Mouse (Mus musculus) ES-Bruce4 (cell line): ENCODE data around the gene Syt1. TPM values are rescaled to one million over a fixed set of nuclear protein-coding genes. Genes with fewer than 3 reads are reported as not detected.

ENCODE experiments used
- H3K27ac ChIP-seq: 2 replicates; pipeline ENCODE4 v1.5.1; 2012; ENCODE audit warnings: low read length, inconsistent platforms; ENCODE audit not compliant: insufficient read depth
- H3K27me3 ChIP-seq: 2 replicates; pipeline ENCODE4 v1.6.1; 2012; ENCODE audit warnings: mild to moderate bottlenecking, low read length, inconsistent platforms; ENCODE audit not compliant: control insufficient read depth, poor library complexity, insufficient read depth, severe bottlenecking
- H3K36me3 ChIP-seq: 2 replicates; pipeline ENCODE4 v1.6.1; 2012; ENCODE audit warnings: inconsistent platforms, mild to moderate bottlenecking, low read length, moderate library complexity; ENCODE audit not compliant: control insufficient read depth, poor library complexity, insufficient read depth, severe bottlenecking
- H3K4me1 ChIP-seq: one replicate; pipeline ENCODE4 v1.8.1; 2011; ENCODE audit warnings: low read length; ENCODE audit not compliant: control insufficient read depth, insufficient read depth
- H3K4me3 ChIP-seq: 2 replicates; pipeline ENCODE4 v1.5.1; 2011; ENCODE audit warnings: low read depth, mild to moderate bottlenecking, low read length
- H3K9ac ChIP-seq: 2 replicates; pipeline ENCODE4 v1.6.1; 2012; ENCODE audit warnings: low read depth, mild to moderate bottlenecking, inconsistent platforms; ENCODE audit not compliant: poor library complexity, severe bottlenecking
- H3K9me3 ChIP-seq: replicated peaks from 2 replicates; pipeline ENCODE4 v1.6.1; 2012; ENCODE audit warnings: mild to moderate bottlenecking, low read length, inconsistent platforms; ENCODE audit not compliant: control insufficient read depth, poor library complexity, insufficient read depth, severe bottlenecking
- CTCF ChIP-seq: IDR thresholded peaks from one replicate; pipeline ENCODE4 v1.8.1; 2011; ENCODE audit warnings: low read depth, low read length
- EP300 ChIP-seq: IDR thresholded peaks from 2 replicates; pipeline ENCODE4 v1.6.1; 2011; ENCODE audit warnings: low read depth, low read length; ENCODE audit not compliant: insufficient read depth
- POLR2A ChIP-seq: IDR thresholded peaks from one replicate; pipeline ENCODE4 v1.8.1; 2011; ENCODE audit warnings: low read length; ENCODE audit not compliant: insufficient read depth
- polyA plus RNA-seq: library from polyadenylated mRNA; stranded (reverse); fragments of >200 nt; gene quantifications from 2 replicates; pipeline ENCODE4 v1.2.4, GENCODE M21; 2011; ENCODE audit warnings: low read depth; ENCODE audit not compliant: missing spikeins, insufficient read depth, insufficient read length

Syt1 gene
- 0.72 and 1.4 TPM in 2 replicates for polyA plus RNA-seq

GRCm38 (mm10) chr10:109010241-109011193 lies at the start of gene Syt1:
Syt1 (minus strand) TSS chr10:109010982.
- Histone ChIP-seq H3K36me3 (no peaks in the 10 kb centered on the region), H3K27me3 (no peaks in the 10 kb centered on the region; the same call in 1 of the 2 replicates), H3K9ac (no peak within 1 kb of the TSS), H3K4me3 (peak within 1 kb of the TSS; percentile 66), H3K27ac (no peak within 1 kb of the TSS), H3K4me1 (no peaks in the 10 kb centered on the region), H3K9me3 (no peaks in the 10 kb centered on the region)
- TF ChIP-seq CTCF: no peak
- no peak for TF ChIP-seq POLR2A
- no peak for TF ChIP-seq EP300

GRCm38 (mm10) chr10:109056500-109056899 lies 45.7 kb upstream of the Syt1 start:
- Histone ChIP-seq H3K4me3 (no peak overlapping the region), H3K9me3 (no peaks in the 10 kb centered on the region), H3K27me3 (no peaks in the 10 kb centered on the region), H3K9ac (no peak overlapping the region), H3K4me1 (no peaks in the 10 kb centered on the region), H3K27ac (no peak overlapping the region), H3K36me3 (no peaks in the 10 kb centered on the region)
- no peak for TF ChIP-seq EP300
- TF ChIP-seq POLR2A: no peak
- TF ChIP-seq CTCF: no peak

DNA sequence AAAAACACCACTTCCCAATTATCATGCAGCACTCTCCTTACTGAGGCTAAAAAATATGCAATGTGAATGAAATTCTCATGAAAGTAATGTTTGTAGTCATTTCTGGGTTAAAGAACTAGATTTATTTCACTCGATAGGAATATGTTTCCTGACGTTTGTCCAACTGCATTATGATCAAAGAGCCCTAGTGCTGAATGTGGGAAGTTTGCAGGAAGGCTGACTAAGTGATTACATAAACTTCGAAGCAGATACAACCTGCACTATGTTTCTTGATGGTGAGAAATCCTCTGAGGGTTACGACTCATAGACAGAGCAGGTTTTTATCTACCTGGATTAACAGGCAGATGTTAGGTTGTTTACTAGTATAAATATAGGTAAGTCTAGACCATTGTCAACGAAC lies 36.8 kb upstream of the Syt1 start:
- Histone ChIP-seq H3K27me3 (no peaks in the 10 kb centered on the region), H3K4me1 (no peaks in the 10 kb centered on the region), H3K27ac (no peak overlapping the region), H3K9me3 (no peaks in the 10 kb centered on the region; the same call in 1 of the 2 replicates), H3K4me3 (no peak overlapping the region), H3K9ac (no peak overlapping the region), H3K36me3 (no peaks in the 10 kb centered on the region)
- TF ChIP-seq EP300 (no peak), POLR2A (no peak), CTCF (no peak)

GRCm38 (mm10) chr10:109046988-109047387 lies 36.2 kb upstream of the Syt1 start:
- no peak overlapping the region for H3K9ac ChIP-seq
- H3K27ac ChIP-seq: no peak overlapping the region
- TF ChIP-seq EP300 (no peak), CTCF (no peak), POLR2A (no peak)
- H3K4me1 ChIP-seq: no peaks in the 10 kb centered on the region
- H3K27me3 ChIP-seq: no peaks in the 10 kb centered on the region
- no peaks in the 10 kb centered on the region; the same call in 1 of the 2 replicates for H3K9me3 ChIP-seq
- H3K36me3 ChIP-seq: no peaks in the 10 kb centered on the region
- no peak overlapping the region for H3K4me3 ChIP-seq

GRCm38 (mm10) chr10:109011226-109012165 lies 714 bp upstream of the Syt1 start:
- no peak overlapping the region for H3K9ac ChIP-seq
- H3K4me1 ChIP-seq: no peaks in the 10 kb centered on the region
- no peak overlapping the region for H3K27ac ChIP-seq
- H3K4me3 ChIP-seq: peak overlapping the region; percentile 66
- no peaks in the 10 kb centered on the region for H3K36me3 ChIP-seq
- TF ChIP-seq EP300 (0 out of 2 replicates have a peak, but pooled peaks have one; percentile 6), POLR2A (no peak)
- H3K9me3 ChIP-seq: no peaks in the 10 kb centered on the region
- no peaks in the 10 kb centered on the region; the same call in 1 of the 2 replicates for H3K27me3 ChIP-seq
